Comparison of ENCODE assay signal across 28 mouse cellular contexts in the genomic region with DNA sequence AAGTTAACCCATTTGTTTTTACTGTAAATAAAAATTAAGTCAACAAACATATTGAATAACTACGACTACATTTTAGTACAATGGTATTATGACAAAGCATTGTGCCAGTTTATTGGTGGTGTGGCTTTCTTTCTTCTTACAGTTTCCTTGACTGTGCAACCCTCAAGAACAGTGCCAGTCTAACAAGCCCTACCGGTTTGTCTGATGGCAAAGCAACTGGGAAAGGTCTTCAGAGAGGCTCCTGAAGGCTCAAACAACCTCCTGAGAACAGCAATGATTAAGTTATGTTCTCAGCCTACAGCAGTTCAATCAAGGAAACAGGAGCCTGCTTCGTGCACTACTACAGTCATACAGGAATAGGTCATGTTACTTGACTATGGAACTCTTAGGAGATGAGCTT.
DNase-seq lines count a peak whose midpoint lies in the region; ATAC-seq and TF ChIP-seq lines count a peak whose summit lies in the region.
"Had no signal": no experiment of that assay in that cellular context is flagged by ENCODE, and none has a peak within 500 bp of the region (broad histone marks: within the 10 kb centered on the region; RNA-seq: fewer than 3 reads in every experiment).

No protein-coding gene starts in this region.

- no peaks in the 10 kb centered on the region for H3K27me3 ChIP-seq in lung, postnatal 0 days (replicated peaks; ENCODE audit: insufficient read depth, low read length)
- H3K27me3 ChIP-seq: CH12.LX; embryonic facial prominence, embryonic 13.5 days; heart, embryonic 12.5 days; heart, embryonic 15.5 days; Patski had no signal

- intact Hi-C loops in heart, postnatal 36 days (cut with DNase I), result no loop called here

- no peak for ATAC-seq in lung, postnatal 0 days
- ATAC-seq: forebrain, embryonic 14.5 days; forebrain, postnatal 0 days; hindbrain, postnatal 0 days; inflammation-experienced regulatory T-cells, adult 6 months; Patski had no signal

- no peak overlapping the region for H3K9ac ChIP-seq in lung, postnatal 0 days (replicated peaks; ENCODE audit: low read depth)
- H3K9ac ChIP-seq: embryonic facial prominence, embryonic 13.5 days; forebrain, postnatal 0 days; heart, embryonic 12.5 days; heart, embryonic 15.5 days; hindbrain, embryonic 14.5 days had no signal

- no peak overlapping the region for H3K4me2 ChIP-seq in lung, postnatal 0 days (replicated peaks; ENCODE audit: low read depth, low read length)
- H3K4me2 ChIP-seq: embryonic facial prominence, embryonic 13.5 days; heart, embryonic 12.5 days; heart, embryonic 15.5 days; hindbrain, embryonic 14.5 days had no signal

- H3K36me3 ChIP-seq in lung, postnatal 0 days (ENCODE audit: insufficient read depth, low read length), result no peaks in the 10 kb centered on the region
- H3K36me3 ChIP-seq: G1E; heart, embryonic 15.5 days had no signal

- H3K4me3 ChIP-seq in lung, postnatal 0 days (ENCODE audit: low read depth, low read length), result no peak overlapping the region
- H3K4me3 ChIP-seq: embryonic facial prominence, embryonic 13.5 days; gastrocnemius, adult 2 months; heart, embryonic 12.5 days; heart, embryonic 15.5 days had no signal

- TF ChIP-seq CTCF in lung, postnatal 0 days (IDR thresholded peaks at IDR 0.05), result no peak

- TF ChIP-seq EP300 in lung, postnatal 0 days (IDR thresholded peaks at IDR 0.05), result no peak

- peak; percentile 21 for DNase-seq in lung, postnatal 0 days (ENCODE audit: low spot score)
- no peak for DNase-seq in lung, postnatal 10 days
- peak; percentile 19 for DNase-seq in urinary bladder, postnatal 25 days (ENCODE audit: low spot score)
- DNase-seq in urinary bladder, adult 2 months (ENCODE audit: low spot score), result no peak
- peak; percentile 89 for DNase-seq in gonadal fat pad, adult 2 months (ENCODE audit: low read depth)
- no peak for DNase-seq in heart, postnatal 36 days
- DNase-seq: adrenal gland, postnatal 10 days; adrenal gland, postnatal 36 days; B cell, adult 2 months; cerebellum, adult 18-20 months; cerebellum, adult 9-10 months; cerebellum, postnatal 14 days; forebrain, postnatal 0 days; gastrocnemius, adult 2 months; gastrocnemius, postnatal 14 days; heart, adult 18-20 months; heart, postnatal 10 days; heart, postnatal 4 days had no signal

- H3K4me1 ChIP-seq in lung, postnatal 0 days (ENCODE audit: insufficient read depth, low read depth, low read length), result peaks cover 5% of the 10 kb centered on the region; the same call in 1 of the 2 replicates
- H3K4me1 ChIP-seq: heart, embryonic 15.5 days had no signal

- no peaks in the 10 kb centered on the region for H3K9me3 ChIP-seq in lung, postnatal 0 days (ENCODE audit: low read length)
- H3K9me3 ChIP-seq: embryonic facial prominence, embryonic 13.5 days; heart, embryonic 12.5 days; heart, embryonic 15.5 days had no signal

- H3K27ac ChIP-seq in lung, postnatal 0 days (ENCODE audit: low read length), result no peak overlapping the region
- H3K27ac ChIP-seq: embryonic facial prominence, embryonic 13.5 days; gastrocnemius, adult 2 months; heart, embryonic 15.5 days; hindbrain, embryonic 14.5 days; hindbrain, postnatal 0 days had no signal

- 62% methylated on average over 3 of the region's 3 CpGs for WGBS in lung, postnatal 0 days

Comparison
In these comparisons a context has a peak if more than half of its experiments do, and no peak if none do; other contexts are left out.
1. DNase-seq: peak in lung, postnatal 0 days (single experiment), urinary bladder, postnatal 25 days (single experiment) and gonadal fat pad, adult 2 months (single experiment); none in lung, postnatal 10 days (single experiment), urinary bladder, adult 2 months (single experiment) and heart, postnatal 36 days (0 of 2).